Mouse (Mus musculus) 3134 (cell line): ENCODE results near the gene Sema3d.
A peak's percentile ranks its signal among the peaks of the same experiment; 100 is the strongest.

Experiments
- DNase-seq: peaks from one replicate; pipeline ENCODE4 v3.0.0-alpha.2; 2011; ENCODE audit warnings: low spot score; ENCODE audit not compliant: insufficient read length; ENCODE audit errors: extremely low read depth

Sema3d gene

GRCm38 (mm10) chr5:12583293-12583834 lies 200.2 kb downstream of the Sema3d start:
- peak; percentile 26 for DNase-seq

- DNase-seq: no peak
Measured at GRCm38 (mm10) chr5:12584886-12585285, 201.7 kb downstream of the Sema3d start.

DNA sequence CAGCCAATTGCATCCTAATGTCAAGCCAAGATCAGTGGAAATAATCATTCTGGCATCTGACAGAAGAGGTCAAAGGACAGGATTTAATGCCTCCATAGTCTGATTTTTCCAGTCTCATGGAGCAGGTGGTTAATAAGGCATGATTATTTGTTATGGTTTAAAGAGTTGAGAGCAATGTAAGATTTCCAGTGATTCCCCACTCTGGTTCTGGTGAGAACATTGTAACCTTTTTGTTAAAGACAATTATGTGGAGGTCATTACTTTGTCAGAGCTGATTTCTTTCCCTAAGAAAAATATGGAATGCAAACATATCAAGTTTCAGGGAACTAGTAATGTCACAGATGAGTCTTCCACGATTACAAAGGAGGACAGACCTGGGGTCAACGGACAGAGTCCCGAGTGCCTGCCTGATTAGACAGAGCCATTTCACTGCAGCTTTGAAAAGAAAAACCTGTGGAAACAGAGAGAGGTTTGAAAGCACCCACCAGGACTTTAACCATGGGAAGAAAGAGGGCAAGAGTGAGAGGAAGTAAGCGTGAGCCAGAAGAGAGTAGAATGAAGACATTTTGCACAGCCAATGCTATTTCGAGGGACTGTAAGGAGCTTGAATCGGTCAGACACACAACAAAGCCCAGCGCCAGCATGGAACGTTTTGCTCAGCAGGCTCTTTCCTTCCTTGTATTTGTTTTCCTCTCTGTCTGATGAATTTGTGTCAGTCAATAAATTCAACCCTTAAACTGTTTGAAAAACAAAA lies 251.2 kb downstream of the Sema3d start:
- no peak for DNase-seq

DNA sequence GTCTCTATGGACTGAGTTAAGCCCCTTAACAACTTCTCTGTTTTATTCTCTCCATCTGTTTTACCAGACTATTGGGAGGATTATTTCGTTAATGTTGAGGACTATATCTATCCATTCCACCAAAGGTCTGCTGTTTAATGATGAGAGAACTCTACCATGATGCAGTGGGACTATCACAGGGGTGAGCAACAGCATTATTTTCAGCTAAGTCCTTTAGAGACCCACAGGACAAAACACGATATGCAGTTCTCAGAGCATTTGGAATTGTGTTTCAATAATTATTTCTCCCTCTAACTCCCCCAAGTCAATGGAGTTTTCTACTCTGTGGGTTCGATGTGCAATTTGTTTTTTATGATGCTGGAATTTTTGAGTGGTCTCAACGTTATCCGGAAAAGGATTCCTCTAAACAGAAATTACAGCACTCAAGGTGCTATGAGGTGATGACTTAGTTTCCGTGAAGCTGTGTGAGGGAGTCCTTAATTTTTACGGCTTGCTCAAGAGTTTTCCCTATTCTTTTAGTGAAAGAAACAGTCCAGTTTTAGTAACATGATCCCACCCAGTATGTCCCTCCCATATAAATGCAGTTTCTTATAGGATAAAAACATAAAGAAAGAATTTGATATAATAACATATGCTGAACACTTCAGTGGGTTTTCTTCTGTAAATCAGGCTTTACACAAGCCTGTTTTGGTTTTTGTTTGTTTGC lies 254.7 kb downstream of the Sema3d start:
- no peak for DNase-seq
